Mouse (Mus musculus) cerebellum, postnatal 36 days (tissue): ENCODE measurements around the gene Slamf9.

Source experiments
- DNase-seq, 2 experiments: peaks; one replicate each; pipeline ENCODE4 v3.0.0; 2021 to 2022; ENCODE audit warnings: mixed read lengths in 2 of 2

Slamf9 gene

DNA sequence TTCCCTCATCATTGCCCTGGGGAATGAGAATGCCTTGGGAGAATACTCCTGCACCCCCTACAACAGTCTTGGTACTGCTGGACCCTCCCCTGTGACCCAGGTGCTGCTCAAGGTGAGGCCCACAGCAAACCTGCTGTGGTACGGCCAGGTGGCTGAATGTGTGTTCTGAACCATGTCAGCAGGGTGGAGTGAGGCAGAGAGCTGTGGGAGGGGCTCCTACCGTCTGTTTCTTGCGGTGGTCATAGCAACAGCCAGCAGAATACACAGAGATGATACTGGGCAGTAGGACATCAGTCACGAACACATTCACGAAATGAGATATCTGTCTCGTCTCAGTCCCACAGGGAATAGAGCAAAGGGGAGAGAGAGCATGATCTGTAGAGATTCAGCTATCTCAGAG, 18.4 kb downstream of the Slamf9 start:
- no peak for DNase-seq

DNA sequence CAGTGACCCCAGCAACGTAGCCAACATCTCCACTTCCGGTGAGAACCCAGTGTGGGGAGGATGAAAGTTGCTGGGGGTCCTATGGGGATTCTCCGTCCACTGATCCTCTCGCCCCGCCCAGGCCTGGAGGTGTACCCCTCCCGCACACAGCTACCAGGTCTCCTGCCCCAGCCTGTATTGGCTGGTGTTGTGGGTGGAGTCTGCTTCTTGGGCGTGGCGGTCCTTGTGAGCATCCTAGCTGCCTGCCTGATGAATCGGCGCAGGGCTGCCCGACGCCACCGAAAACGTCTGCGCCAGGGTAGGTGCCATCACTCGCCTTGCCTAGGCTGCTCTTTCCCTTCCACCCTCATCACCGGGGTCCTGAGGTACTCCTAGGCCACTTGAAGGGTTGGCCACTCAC, 20.9 kb downstream of the Slamf9 start:
- no peak for DNase-seq

- DNase-seq, result no peak
Observed at GRCm38 (mm10) chr1:172497428-172497827, 22.3 kb downstream of the Slamf9 start.

DNA sequence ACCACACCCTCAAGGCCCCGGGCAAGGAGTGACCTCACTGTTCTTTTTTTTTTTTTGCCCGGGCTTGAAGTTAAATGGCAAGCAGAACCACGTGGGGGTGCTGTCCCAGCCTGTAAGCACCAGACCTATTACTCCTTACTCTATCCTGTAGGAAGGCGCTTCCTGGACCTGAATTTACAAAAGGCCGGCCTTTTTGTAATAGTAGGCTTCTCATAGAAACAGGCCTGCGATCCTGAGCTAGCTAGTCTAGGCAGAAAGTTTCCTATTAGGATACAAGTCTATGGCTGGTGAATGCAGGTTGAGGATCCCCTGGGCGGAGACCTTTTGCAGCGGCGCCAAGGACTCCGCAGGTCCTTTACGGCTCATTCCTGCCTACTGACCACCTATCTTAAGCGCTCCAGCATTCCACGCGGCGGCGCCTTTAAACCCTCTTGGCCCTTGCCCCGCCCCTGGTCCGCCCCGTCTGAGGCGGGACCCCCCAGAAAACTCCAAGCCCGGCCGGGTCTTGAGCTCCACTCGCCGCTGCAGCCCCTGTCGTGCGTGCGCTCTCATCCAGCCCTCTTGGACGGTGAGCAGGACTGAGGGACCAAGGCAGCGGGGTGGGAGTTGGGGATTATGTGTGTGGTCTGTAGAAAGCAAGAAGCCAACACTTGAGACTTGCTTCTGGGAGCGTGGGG, 24.7 kb downstream of the Slamf9 start, which contains the start of gene Tagln2:
TSS of gene Tagln2 (plus strand) at position 283 of the 677 bp plus-strand sequence.
- no peak for DNase-seq

GRCm38 (mm10) chr1:172500451-172501370, 25.6 kb downstream of the Slamf9 start:
- no peak for DNase-seq

GRCm38 (mm10) chr1:172501371-172502144, 26.4 kb downstream of the Slamf9 start:
- DNase-seq, result no peak

DNA sequence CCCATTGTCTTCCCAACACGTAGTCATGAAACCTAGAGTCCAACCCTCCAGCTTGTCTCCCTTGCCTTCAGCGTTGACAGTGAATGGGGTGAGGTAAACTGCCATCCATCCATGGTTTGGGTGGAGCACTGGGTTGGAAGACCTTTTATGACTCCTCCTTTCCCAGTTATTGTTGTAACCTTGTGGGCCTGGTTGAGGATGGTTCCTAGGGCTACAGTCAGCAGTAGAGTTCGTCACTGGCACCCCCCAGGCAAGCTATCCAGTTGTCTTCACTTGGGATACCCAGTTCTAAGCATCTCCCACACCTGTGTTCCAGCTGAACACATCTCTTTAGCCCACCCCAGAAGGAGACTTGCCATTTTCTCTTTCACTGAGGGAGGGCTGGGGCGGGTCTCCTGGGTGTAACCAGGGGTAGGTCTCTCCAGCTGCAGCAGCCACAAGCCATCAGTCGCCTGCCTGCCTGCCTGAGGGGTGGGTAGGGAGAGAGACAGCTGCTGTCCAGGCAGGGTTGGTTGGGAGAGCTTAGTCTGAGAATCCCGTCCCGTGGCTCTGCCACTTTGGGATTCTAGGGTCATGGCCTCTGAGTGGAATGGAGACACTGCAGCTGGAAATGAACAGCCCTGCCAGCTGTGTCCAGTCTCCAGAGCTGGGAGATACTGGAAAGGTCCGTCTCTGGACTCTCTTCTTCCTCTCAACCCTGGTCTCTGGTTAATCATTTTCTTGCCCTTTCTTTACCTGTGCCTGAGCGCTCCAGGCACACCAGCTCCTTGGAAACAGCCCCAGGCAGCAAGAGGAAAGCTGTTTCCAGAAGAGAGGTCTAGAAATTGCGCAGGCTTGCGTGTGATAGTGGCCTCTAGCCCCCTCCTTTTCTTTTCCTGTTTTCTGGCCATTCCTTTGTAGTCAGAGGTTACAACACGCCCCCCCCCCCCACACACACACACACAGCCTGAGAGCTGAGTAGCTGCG, 27.3 kb downstream of the Slamf9 start:
- DNase-seq, result no peak

GRCm38 (mm10) chr1:172503111-172503997, 28.2 kb downstream of the Slamf9 start:
- no peak for DNase-seq

DNA sequence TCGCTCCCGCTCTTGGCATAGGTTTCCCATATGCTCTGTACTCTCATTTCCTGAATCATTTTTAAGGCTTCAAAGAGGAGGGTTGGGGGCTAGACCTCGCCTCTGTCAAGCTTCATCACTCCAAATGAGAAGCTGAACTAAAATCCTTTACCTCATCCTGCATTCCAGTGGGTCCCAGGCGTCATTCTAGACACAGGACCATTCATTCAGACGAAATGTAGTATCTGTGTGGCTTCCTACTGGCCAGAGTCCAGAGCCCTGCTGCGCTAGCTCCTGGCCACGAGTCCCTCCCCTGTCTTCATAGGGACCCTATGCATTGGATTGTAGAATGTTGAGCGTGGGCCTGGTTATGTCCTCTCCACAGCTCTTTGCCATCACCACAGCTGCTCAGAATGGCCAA, 29.6 kb downstream of the Slamf9 start:
- DNase-seq, result no peak

DNA sequence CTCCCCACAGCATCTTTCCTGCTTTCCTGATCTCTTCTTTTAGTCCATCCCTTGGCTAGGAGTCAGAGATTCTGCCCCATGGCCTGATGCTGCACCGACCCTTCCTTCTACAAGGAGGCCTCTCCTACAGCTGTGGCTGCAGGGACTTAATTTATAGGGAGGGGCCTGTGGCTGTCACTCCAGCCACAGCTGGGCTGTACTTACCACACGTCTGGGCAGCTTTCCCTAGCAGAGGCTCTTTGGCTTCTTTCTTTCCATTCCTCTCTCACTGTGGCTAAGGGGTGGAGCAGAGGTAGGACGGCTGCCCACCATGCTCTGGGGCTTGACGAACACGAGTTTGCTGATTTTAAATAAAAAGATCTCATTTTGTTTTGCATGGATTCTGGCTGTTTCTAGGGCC, 31.8 kb downstream of the Slamf9 start:
- no peak for DNase-seq

- DNase-seq, result no peak
Observed at GRCm38 (mm10) chr1:172507701-172508100, 32.5 kb downstream of the Slamf9 start.

GRCm38 (mm10) chr1:172508172-172508571, 33.0 kb downstream of the Slamf9 start:
- no peak for DNase-seq

DNA sequence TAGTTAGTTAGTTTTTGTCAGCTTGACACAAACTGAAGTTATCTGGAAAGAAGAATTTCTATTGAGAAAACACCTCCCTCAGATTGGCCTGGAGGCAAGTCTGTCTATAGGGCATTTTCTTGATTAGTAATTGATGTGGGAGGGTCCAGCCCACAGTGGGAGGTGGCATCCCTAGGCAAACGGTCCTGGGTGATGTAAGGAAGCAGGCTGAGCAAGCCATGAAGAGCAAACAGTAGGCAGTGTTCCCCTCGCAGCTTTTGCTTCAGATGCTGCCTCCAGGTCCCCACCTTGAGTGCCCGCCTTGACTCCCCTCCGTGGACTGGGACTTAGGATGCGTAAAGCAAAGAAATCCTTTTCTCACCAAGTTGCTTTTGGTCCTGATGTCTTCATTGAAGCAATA, 34.1 kb downstream of the Slamf9 start:
- DNase-seq, result no peak

DNA sequence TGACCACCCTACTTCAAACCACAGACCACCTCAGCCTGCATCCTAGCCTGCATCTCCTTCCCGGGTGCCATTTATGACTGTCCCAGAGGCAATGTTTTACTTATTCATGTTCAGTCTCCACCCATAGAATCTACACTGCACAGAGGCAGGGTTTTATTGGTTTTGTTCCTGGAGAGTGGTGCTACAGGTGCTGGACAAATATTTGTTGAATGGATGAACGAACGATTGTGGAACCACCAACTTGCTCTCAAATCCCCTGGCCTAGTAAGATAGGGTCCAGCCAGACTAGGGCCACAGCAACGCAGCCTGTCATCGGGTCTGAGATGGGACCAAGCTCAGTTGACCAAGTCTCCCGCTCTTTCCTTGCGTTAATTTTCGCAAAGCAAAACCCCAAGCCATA, 34.8 kb downstream of the Slamf9 start:
- DNase-seq, result no peak

GRCm38 (mm10) chr1:172510421-172510972, 35.3 kb downstream of the Slamf9 start:
- no peak for DNase-seq

DNA sequence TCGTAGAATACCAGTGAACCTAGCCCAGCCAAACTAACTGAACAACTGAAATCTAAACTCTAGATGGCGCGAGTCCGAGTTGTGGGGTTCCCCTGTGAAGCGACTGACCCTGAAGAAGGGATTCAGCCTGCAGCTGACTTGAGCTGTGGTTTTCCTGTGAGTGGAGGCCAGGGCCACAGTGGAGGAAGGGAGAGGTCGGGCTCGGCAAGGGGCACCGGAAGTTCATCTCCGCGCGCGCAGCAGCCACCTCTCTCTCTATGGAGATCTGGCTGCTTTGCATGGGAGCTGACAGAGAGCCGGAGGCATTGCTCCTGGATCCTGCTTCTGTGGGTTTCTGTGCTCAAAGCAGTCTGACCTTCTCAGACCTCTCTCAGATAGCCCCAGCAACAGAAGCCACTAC, 37.8 kb downstream of the Slamf9 start:
- no peak for DNase-seq

GRCm38 (mm10) chr1:172513525-172514212, 38.5 kb downstream of the Slamf9 start:
- no peak for DNase-seq

DNA sequence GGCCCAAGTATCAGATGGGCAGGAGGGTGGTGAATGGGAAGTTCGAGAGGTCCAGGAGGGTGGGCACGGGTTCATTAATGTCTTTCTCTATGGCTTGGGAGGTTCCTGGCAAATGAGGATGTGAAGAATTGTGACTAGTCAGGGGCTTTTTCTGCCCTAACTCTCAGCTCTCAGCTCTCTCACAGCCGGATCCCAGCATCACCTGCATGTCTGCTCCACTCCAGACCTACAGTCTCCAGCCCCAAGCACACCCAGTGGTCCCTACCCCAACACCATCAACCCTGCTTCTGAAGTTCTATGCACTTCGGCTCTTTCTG, 39.0 kb downstream of the Slamf9 start:
- no peak for DNase-seq

DNA sequence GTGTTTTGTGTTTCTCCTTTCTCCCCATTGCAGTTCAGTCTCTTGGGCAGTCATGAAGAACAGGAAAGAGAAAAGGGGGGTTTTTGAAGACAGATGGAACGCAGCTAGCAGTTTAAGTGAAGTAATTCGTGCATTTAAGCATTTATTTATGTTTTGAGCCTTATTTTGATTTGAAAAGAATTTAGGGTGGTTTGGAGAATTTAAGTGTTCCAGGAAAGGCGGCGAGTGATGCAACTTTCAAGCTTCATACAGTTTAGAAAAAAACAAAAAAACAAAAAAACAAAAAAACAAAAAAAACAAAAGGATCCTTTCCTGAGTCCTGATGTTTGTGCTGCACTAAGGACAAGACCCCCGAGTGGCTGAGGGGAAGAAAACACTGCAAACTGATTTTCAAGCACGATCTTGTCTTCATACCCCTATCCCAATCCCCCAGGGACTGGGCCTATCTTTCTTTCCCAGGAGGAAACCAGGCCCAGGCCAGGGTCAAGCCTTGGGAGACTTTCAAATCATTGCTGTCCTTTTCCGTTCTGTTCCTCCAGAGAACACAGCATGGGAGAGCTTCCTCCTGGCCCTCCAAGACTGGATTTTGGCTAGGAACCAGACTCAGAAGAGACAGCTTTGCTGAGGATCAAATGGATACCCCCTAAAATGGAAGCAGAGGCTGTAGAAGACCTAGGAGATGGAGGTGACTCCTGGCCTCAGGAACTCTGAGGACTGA, 39.6 kb downstream of the Slamf9 start:
- DNase-seq, result no peak

GRCm38 (mm10) chr1:172515396-172515795, 40.2 kb downstream of the Slamf9 start:
- no peak for DNase-seq
